Mouse (Mus musculus) testis, adult 2 months (tissue): ENCODE measurements around the gene Bend6. TPM values are rescaled to one million over a fixed set of nuclear protein-coding genes. Genes with fewer than 3 reads are reported as not detected.

Experiments
- H3K27ac ChIP-seq: fragments of 200-500 bp; 2 replicates; pipeline ENCODE4 v1.5.1; 2012; ENCODE audit warnings: low read depth, low read length; ENCODE audit not compliant: control insufficient read depth, insufficient read depth
- H3K27me3 ChIP-seq: fragments of 200-500 bp; 2 replicates; pipeline ENCODE4 v1.6.1; 2012; ENCODE audit warnings: mild to moderate bottlenecking, low read length, moderate library complexity; ENCODE audit not compliant: control insufficient read depth, insufficient read depth
- H3K36me3 ChIP-seq: fragments of 200-500 bp; 2 replicates; pipeline ENCODE4 v1.6.1; 2012; ENCODE audit warnings: mild to moderate bottlenecking, low read length; ENCODE audit not compliant: control insufficient read depth, insufficient read depth
- H3K4me1 ChIP-seq: fragments of 200-500 bp; 2 replicates; pipeline ENCODE4 v1.6.1; 2012; ENCODE audit warnings: low read length; ENCODE audit not compliant: control insufficient read depth, insufficient read depth
- H3K4me3 ChIP-seq: fragments of 200-500 bp; 2 replicates; pipeline ENCODE4 v1.5.1; 2012; ENCODE audit warnings: low read depth, mild to moderate bottlenecking, low read length, moderate library complexity, mixed read lengths; ENCODE audit not compliant: control insufficient read depth
- CTCF ChIP-seq: fragments of 200-500 bp; IDR thresholded peaks from 2 replicates; pipeline ENCODE4 v1.5.1; 2012; ENCODE audit warnings: low read depth, mild to moderate bottlenecking, inconsistent platforms, low read length, moderate library complexity; ENCODE audit not compliant: control insufficient read depth, insufficient read depth, insufficient replicate concordance
- POLR2A ChIP-seq: fragments of 200-500 bp; IDR thresholded peaks from 2 replicates; pipeline ENCODE4 v1.6.1; 2012; ENCODE audit warnings: low read depth, mild to moderate bottlenecking, inconsistent platforms, low read length, moderate library complexity; ENCODE audit not compliant: control insufficient read depth
- polyA plus RNA-seq: library from polyadenylated mRNA; depleted of rRNA; stranded (reverse); fragments of >200 nt; gene quantifications from 2 replicates; pipeline ENCODE4 v1.2.3, GENCODE M21; 2012; rRNA removed

The Bend6 gene
- polyA plus RNA-seq, result 0.87 and 1.1 TPM in 2 replicates

DNA sequence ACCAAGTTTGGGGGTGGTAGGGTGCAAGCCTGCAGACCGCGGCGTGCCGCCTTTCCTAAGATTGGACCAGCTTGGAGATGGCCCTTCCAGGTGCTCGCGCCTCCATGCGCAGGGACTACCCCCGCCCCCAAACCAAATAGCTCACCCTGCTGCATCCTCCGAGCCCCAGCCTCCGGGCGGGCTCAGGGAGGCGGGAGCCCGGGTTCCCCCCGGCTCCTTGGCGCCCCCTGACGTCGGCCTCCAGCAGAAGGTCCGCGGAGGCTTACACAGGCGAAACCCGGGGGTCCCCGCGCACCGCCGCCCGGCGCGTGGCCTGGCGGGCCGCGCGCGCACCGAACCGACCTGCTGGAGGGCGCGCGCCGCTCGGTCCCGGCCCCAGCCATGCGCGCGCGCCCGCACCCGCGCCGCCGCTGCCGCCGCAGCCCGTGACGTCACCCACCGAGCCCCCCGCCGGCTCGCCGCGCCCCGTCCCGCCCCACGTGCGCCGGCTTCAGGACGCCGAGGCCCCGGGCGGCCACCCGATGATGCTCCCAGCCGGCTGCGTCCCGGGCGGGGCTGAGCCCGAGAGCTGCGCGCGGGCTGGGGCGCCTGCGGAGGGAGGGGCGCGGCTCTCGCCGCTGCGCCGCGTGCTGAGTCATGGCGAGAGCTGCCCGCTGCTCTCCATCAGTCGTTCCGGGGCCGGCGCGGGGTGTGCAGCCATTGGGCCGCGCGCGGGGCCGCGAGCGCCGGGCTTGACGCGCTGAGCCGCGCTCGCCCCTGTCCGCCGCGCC is at the start of gene Bend6:
TSS of gene Bend6 (minus strand) at position 396 of the 770 bp plus-strand sequence.
- no peaks in the 10 kb centered on the region for H3K36me3 ChIP-seq
- no peaks in the 10 kb centered on the region for H3K27me3 ChIP-seq
- peak within 1 kb of the TSS; percentile 83 for H3K4me3 ChIP-seq
- H3K27ac ChIP-seq, result no peak within 1 kb of the TSS; the same call in 1 of the 2 replicates
- peaks cover 15% of the 10 kb centered on the region for H3K4me1 ChIP-seq
- TF ChIP-seq POLR2A (no peak), CTCF (no peak)

DNA sequence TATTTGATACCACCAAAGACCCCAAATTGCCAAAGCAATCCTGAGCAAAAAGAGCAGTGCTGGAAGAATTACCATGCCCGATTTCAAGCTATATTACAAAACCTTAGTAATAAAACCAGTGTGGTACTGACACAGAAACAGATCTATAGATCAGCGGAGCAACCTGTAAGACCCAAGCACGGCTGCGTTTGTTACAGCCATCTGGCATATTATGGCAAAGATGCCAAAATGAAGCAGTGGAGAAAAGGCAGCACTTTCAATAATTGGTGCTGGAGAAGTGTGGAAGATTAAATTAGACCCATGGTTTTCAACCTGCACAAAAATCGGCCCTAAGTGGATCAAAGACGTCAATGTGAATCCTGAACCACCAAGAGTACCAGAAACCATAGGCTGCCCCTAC is 48.0 kb upstream of the Bend6 start:
- TF ChIP-seq POLR2A, result no peak
- no peak for TF ChIP-seq CTCF
- H3K27ac ChIP-seq, result no peak overlapping the region
- no peaks in the 10 kb centered on the region for H3K36me3 ChIP-seq
- H3K4me3 ChIP-seq, result no peak overlapping the region
- no peaks in the 10 kb centered on the region for H3K4me1 ChIP-seq
- H3K27me3 ChIP-seq, result no peaks in the 10 kb centered on the region

DNA sequence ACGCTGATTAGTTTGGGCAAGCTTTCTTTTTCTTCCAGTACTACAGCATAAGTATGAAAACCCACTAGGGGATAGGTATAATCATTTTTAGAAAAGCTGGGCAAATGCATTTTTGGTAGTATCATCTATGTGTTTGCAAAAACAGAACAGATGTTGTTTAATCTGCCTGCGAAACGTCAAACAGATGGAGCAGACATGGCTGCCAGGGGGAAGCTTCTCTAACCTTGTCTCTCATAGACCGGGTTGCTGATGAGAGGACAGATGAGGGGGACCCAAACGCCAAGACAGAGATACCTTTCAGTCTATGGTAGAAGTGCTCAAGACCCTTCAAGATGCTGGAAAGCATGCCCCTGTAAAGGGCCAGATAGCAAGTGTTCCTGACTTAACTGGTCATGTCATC is 40.9 kb upstream of the Bend6 start:
- peaks cover 7% of the 10 kb centered on the region for H3K4me1 ChIP-seq
- no peak overlapping the region for H3K27ac ChIP-seq
- H3K36me3 ChIP-seq, result no peaks in the 10 kb centered on the region
- H3K4me3 ChIP-seq, result no peak overlapping the region
- TF ChIP-seq CTCF (no peak), POLR2A (no peak)
- H3K27me3 ChIP-seq, result no peaks in the 10 kb centered on the region

DNA sequence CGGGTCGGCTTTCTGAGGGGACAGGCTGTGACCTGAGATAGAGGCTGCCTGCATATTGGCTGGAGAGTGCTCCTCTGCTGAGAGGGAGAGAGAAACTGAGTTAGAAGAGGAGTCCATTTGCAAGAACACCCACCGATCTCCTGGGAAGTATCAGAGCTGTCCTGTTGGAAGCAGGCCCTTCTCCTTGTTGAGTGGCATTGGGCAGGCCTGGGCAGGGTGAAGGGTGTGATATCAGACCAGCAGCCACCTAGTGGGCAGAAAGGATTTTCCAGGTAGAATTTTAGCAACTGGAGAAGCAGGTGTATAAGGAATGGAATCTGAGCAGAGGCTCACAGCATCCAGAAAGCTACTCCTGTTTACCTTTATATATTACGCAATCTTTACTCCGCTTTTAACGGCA is 40.2 kb upstream of the Bend6 start:
- peaks cover 7% of the 10 kb centered on the region for H3K4me1 ChIP-seq
- H3K27ac ChIP-seq, result no peak overlapping the region
- H3K36me3 ChIP-seq, result no peaks in the 10 kb centered on the region
- H3K4me3 ChIP-seq, result no peak overlapping the region
- no peaks in the 10 kb centered on the region for H3K27me3 ChIP-seq
- TF ChIP-seq POLR2A, result no peak
- TF ChIP-seq CTCF, result no peak

DNA sequence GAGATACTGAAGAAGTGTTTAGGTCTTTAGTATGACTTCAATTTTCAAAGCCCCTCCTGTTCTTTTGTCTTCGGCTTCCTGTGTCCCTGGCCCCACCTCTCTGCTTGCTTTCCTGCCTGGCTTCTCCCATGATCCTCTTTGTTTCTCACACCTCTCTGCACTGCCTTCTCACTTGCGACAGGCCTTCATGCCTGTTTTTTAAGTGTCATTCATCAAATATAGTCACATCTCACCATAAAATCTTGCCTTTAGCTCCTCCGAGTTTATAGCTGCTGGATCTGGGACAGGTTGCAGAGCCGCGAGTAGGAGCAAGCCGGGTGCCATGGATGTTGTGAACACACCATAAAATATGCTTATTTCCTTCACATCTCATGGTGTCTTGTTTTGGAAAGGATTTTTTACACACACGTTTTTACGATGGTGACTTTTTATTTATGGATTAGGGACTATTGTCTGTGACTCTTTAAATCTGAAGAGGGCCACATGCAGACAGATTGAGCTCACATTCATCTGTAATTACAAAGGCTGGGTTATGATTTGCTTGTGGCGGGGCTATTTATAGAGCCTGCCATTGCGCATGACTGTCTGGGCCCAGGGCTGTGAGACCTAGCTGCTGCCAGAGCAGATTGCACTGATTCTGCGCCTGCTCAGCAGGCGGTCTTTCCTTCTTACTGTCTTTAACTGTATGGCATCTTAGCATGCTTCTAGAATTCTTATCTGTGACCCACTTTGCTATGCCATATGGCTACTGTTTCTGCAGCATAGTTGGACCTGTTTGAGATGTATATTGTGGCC is 39.2 kb upstream of the Bend6 start:
- Histone ChIP-seq H3K4me3 (no peak overlapping the region), H3K27me3 (no peaks in the 10 kb centered on the region), H3K36me3 (no peaks in the 10 kb centered on the region), H3K27ac (peak overlapping the region; percentile 56; the same call in 1 of the 2 replicates), H3K4me1 (peaks cover 7% of the 10 kb centered on the region)
- no peak for TF ChIP-seq POLR2A
- TF ChIP-seq CTCF, result no peak

DNA sequence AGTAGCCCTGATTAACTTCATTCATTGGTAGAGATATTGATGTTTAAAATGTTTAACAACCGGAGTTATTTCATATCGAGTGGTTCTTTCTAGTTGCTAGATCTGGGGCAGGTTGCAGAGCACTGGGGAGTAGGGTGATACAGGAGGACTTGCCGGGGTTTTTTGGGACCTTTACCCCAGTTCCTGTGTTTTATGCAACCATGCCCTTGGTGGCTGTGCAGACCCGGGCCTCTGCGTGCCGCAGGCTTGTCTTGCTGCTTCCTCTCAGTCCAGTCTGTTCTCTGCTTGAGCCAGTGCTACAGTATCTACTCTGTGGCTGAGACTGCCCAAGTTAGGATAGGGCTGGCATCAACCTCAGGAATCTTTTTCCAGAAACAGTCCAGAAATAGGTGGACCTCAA is 38.1 kb upstream of the Bend6 start:
- Histone ChIP-seq H3K36me3 (no peaks in the 10 kb centered on the region), H3K27me3 (no peaks in the 10 kb centered on the region), H3K4me1 (peaks cover 7% of the 10 kb centered on the region), H3K4me3 (no peak overlapping the region), H3K27ac (peak overlapping the region; percentile 7; the same call in 1 of the 2 replicates)
- TF ChIP-seq CTCF (no peak), POLR2A (no peak)

DNA sequence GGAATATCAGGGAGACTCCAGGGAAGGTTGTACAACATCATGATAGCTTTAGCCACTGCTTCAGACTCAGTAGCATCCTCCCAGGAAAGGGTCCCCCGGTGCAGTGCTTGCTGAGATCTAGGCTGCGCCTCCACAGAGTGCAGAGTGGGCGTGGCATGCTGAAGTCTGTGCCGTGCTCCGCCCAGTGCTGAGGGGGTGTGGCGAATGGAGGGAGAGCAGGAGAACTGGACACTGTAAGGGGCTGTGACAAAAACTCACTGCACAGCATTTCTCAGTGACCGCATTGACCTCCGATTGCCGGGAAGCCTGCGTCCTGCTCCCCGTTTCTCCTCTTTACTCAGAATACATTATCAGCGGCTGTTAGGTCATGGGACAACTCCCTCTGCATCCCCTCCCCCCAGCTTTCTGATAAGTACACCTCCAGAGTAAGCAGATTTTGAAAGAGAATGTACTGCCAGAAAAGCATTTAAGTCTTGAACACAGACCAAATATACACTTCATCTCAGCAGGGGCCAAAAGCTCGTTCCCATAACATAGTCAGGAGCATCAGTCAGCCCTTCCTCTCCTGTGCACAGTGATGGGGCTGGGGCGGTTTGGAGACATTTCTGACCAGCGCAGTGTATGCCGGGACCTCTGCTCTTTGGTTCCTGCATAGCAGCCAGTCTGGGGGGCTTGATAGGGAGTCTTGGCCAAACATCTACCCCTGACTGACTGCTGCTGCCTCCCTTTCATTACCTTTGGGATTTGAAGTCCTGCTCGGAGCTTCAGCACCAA is 37.5 kb upstream of the Bend6 start:
- H3K4me1 ChIP-seq, result peaks cover 7% of the 10 kb centered on the region
- no peaks in the 10 kb centered on the region for H3K36me3 ChIP-seq
- H3K27me3 ChIP-seq, result no peaks in the 10 kb centered on the region
- H3K27ac ChIP-seq, result peak overlapping the region; percentile 36
- TF ChIP-seq POLR2A (no peak; the same call in 1 of the 2 replicates), CTCF (no peak)
- peak overlapping the region; percentile 42 for H3K4me3 ChIP-seq

DNA sequence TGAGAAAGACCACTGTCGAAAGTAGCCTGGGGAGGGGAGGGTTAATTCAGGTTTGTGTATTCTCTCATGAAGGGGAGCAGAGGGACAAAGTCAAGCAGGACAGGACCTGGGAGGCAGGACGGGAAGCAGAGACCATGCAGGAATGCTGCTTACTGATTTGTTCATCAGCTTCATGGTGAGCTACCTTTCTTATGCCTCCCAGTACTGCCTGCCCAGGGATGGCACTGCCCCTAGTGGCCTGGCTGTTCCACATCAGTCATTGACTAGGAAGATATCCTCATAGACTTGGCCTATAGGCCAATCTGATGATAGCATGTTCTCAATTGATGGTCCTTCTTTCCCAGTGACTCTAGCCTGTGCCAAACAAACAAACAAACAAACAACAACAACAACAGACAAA is 36.3 kb upstream of the Bend6 start:
- H3K4me1 ChIP-seq, result peaks cover 7% of the 10 kb centered on the region
- H3K36me3 ChIP-seq, result no peaks in the 10 kb centered on the region
- H3K27me3 ChIP-seq, result no peaks in the 10 kb centered on the region
- H3K4me3 ChIP-seq, result no peak overlapping the region
- H3K27ac ChIP-seq, result no peak overlapping the region
- TF ChIP-seq CTCF (peak; percentile 18; the same call in 1 of the 2 replicates), POLR2A (no peak)
